Mouse (Mus musculus) layer of hippocampus, adult 2 months (tissue): ENCODE results near the gene Zdhhc22. TPM values are rescaled to one million over a fixed set of nuclear protein-coding genes. Genes with fewer than 3 reads are reported as not detected.

ENCODE experiments used
- DNase-seq, 2 experiments: peaks; one replicate each; pipeline ENCODE4 v3.0.0; 2022; ENCODE audit warnings: low spot score in 2 of 2
- H3K27ac ChIP-seq: fragments of 200-600 bp; 2 replicates; pipeline ENCODE4 v1.8.1; 2022
- H3K4me3 ChIP-seq: fragments of 200-600 bp; 2 replicates; pipeline ENCODE4 v1.8.1; 2022; ENCODE audit warnings: mild to moderate bottlenecking
- CTCF ChIP-seq: fragments of 200-600 bp; conservative IDR thresholded peaks from 2 replicates; pipeline ENCODE4 v1.8.1; 2022; ENCODE audit warnings: antibody characterized with exemption, mild to moderate bottlenecking, moderate library complexity
- total RNA-seq, 2 experiments: library from RNA; stranded (reverse); gene quantifications; 2 replicates each; pipeline ENCODE4 v1.2.3; 2021

The Zdhhc22 gene
- total RNA-seq, 2 experiments from 2014 or later = 8.6 to 9.0 TPM

DNA sequence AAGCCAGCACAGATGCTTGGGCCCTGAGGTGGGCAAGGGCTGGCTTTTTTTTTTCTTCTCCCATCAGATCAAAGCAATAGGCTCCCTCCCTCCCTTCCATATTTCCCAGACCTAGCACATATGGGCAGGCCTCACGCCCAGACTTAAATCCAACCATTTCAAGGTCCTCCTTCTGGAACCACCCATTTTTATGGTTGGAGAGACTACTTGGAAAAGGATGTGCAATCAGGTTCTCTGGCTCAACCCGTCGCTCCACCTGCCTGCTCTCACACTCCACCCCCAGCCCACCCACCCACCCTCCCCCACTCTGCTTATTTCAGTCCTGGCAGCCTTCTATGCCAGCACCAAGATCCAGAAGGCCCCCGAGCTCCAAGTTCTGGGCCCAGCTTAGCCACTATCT lies 3.7 kb downstream of the Zdhhc22 start:
- H3K4me3 ChIP-seq = no peak overlapping the region
- no peak for DNase-seq
- TF ChIP-seq CTCF = no peak
- no peak overlapping the region for H3K27ac ChIP-seq

DNA sequence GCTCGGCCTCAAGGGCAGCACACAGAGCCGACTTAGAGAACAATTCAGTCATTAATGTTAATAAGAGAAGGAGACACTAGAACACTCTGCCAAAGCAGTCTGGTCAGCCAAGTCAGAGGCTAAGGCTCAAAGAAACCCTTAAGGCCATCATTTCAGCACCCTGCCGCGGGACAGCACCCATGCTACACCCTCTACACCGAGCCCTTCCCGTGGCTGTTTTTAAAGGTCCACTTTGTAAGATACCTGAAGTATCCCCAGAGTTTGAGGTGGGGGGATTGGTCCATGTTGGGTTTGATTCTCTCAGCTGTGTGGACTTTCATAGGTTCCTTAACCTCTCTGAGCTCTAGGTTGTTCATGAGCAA lies 6.1 kb downstream of the Zdhhc22 start:
- no peak overlapping the region for H3K4me3 ChIP-seq
- no peak overlapping the region for H3K27ac ChIP-seq
- TF ChIP-seq CTCF = no peak
- DNase-seq = no peak

DNA sequence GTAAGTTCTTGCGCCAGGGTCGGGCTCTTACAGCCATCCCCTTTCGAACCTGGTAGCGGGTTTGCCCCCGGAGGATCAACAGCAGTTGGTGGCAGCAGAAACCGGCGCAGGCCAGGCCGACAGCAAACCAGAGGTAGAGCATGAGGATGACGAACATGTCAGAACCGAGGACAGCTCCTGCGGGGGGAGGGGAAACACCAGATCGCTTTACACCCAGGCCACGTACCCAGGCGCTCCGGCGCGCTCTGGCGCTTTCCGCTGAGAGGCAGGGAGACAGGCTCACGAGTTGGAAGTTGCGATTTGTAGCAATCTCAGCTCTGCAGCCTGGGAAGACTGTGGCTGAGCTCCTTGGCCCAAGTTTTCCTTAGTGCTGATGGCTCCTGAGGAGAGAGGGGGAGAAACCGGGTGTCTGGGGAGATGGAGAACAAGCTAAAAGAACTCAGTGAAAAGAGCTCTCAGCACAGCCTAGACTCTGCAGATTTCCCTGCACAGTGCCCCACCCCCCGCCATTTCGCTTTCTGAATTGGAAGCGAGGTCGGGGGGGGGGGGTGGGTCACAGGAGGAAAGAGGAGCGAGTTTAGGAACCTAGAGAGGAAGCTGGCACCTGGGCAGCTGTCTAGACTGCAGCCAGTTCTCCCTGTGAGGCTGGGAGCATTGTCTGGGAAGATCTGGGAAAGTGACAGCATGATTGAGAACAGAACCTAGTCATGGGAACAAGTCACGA lies 6.6 kb downstream of the Zdhhc22 start:
- DNase-seq = peak; percentile 51 to 52
- Histone ChIP-seq H3K27ac (no peak overlapping the region), H3K4me3 (peak overlapping the region; percentile 15; the same call in 1 of the 2 replicates)
- no peak for TF ChIP-seq CTCF

DNA sequence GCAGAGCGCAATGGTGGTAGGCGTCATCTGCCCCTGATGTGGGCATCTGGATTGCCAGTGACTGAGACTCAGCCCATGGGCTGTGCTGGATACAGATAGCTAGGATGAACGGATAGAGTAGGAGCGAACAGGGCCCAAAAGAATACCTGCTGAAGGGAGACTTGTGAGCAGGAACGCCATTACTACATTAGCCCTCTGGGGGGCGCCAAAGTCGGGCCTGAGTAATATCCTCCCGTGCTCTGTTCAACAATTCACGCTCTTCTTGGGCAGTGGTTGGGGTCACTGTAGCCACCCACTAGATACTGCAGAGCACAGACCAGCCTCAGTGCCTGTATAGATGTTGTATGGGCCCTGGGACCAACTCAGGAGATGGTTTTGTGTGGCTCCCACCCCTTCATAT lies 9.1 kb downstream of the Zdhhc22 start:
- peak; percentile 83 for TF ChIP-seq CTCF
- no peak overlapping the region for H3K27ac ChIP-seq
- H3K4me3 ChIP-seq = no peak overlapping the region
- DNase-seq = peak in 1 of 2 experiments; percentile 56

DNA sequence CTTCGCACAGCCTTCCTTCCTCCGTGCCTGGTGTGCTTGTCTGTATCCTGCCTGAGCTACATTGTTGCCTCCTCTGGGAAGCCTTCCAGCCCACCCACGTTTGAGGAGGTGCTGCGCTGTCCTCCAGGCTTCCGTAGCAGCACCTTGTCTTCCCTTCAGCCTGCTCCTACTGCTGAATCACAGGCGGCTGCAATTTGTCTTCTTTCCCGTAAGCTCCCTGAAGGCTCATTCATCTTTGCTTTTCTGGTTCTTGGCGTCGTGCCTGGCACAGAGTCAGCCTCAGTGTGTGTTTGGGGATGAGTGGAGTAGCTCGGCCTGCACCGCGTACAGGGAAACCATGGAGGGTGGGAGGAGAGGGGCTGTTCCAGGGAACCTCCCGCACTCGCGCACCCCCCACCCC lies 12.4 kb downstream of the Zdhhc22 start:
- no peak overlapping the region for H3K4me3 ChIP-seq
- peak; percentile 62 to 78 for DNase-seq
- TF ChIP-seq CTCF = no peak
- no peak overlapping the region for H3K27ac ChIP-seq

DNA sequence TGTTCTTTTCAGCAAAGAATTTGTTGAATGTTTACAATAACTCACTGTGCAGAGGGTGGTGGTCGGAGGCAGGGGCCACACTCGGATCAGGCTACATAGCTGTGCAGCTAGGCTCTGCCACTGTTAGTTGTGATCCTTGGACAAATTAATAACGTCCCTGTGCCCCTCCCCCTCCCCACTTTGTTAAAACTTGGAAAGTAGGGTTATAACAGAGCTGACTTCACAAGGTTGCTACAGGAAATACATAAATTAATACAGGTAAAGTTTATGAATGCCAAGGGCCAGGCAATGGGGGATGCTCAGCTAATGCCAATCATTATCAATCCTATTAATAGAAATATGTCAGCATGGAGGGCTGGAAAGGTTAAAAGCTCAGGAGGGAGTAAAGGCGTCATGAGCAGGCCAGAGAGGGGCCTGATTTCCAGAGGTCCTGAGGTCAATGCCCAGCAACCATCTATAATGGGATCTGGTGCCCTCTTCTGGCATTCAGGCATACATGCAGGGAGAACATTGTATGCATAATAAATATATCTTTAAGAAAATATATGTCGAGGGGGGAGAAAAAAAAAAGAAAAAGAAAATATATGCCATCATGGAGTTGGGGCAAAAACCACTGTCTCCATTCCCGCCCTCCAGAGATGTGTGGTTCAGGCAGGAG lies 13.6 kb downstream of the Zdhhc22 start:
- no peak for DNase-seq
- TF ChIP-seq CTCF = peak; percentile 70
- Histone ChIP-seq H3K27ac (no peak overlapping the region), H3K4me3 (no peak overlapping the region)

DNA sequence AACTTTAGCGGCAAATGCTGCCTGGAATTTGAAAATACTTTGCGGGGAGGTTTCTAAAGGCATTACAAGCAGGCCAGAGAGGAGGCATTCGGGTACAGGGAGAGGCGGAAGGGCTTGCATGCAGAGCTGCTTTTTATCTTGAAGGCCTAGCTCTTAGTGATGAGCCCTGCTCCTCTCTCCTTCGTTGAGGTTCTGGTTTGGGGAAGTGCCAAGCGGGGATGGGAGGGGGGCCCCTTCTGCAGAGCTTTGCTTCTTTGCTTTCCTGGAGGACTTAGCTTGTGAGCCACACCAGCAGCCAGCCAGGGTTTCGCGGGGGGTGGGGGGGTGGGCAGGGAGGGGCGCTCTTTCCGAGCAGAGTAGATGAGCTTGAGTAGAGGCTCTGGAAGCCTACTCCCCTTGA lies 14.5 kb downstream of the Zdhhc22 start:
- DNase-seq = no peak
- Histone ChIP-seq H3K27ac (no peak overlapping the region), H3K4me3 (no peak overlapping the region)
- no peak for TF ChIP-seq CTCF

DNA sequence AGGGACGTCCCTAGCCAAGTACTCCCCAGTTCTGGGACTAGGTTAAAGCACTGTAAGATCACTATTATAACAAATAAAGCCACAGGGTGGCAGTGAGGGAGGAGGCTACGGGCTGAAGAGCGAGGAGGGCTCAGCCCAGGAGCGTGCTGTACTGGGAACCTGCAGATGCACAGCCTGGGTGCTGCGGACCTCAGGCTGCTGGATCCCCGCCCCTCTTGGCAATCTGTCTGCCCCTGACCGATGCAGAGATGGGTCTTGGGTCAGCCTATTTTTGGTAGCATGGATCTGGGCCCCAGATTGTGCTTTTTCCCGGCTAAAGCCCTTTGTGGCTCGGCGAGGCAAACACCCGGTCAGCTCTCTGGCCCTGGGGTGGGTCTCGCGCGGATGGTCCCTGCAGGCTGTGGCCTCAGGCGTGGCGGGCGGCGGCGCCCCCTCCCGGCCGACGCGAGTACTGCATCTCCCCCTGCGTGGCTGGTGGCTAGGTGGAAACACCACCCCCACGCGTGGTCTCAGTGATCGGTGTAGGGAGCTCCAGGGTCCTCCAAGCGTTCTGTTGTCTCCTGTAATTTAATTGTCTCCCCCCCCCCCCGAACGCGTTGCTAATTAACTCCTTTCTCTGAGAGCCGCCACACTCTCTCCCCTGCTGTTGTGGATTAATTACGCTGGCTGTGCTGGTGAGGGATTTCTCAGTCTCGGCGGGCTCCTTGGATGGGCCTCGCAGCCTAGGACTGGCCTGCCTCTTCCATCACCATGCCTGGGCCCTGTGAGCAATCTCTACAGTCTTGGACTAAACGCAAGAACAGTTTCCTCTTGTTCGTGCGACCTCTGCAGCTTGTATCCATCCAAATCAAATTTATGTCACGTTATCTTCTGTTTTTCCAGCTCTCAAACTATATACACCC lies 15.6 kb downstream of the Zdhhc22 start:
- peak overlapping the region; percentile 55 for H3K4me3 ChIP-seq
- DNase-seq = peak in 1 of 2 experiments; percentile 84
- H3K27ac ChIP-seq = peak overlapping the region; percentile 68
- peak; percentile 93 for TF ChIP-seq CTCF

DNA sequence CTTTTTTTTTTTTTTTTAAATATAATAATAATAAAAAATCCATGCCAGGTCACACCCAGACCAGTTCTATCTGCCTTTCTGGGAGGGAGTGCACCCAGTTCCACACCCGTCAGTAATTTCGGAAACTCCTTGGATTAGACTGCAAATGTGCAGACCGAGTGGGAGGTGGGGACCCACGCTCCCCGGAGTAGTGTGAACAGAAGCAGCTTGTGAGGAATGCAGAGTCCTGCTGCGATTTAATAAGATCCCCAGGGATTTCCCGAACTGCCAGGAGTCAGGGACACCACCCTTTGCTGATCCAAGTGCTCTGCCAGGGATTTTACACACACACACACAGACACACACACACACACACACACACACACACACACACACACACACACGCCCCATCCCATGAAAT lies 16.5 kb downstream of the Zdhhc22 start:
- Histone ChIP-seq H3K4me3 (no peak overlapping the region), H3K27ac (no peak overlapping the region)
- DNase-seq = peak; percentile 50 to 55
- no peak for TF ChIP-seq CTCF

DNA sequence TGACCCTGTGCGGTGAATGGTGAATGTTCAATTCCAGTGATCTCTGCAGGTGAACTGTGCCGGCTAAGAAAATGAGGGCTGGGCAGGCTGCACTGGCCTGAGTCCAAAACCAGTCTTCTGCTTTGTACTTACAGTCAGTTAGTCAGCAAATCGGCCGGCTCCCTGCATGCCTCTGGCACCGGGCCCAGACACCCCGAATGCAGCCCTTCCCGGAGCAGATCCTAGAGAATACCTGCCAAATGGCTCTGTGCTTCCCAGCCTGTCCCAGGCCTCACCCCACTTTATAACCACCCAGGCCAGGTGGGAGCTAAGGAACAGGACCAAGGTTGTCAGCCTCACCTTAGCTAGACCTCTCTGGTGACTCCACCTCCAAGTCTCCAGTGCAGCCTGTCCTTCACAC lies 17.0 kb downstream of the Zdhhc22 start:
- TF ChIP-seq CTCF = no peak
- DNase-seq = peak in 1 of 2 experiments; percentile 57
- Histone ChIP-seq H3K27ac (0 out of 2 replicates have a peak overlapping the region, but pooled peaks have one; percentile 4), H3K4me3 (no peak overlapping the region)

DNA sequence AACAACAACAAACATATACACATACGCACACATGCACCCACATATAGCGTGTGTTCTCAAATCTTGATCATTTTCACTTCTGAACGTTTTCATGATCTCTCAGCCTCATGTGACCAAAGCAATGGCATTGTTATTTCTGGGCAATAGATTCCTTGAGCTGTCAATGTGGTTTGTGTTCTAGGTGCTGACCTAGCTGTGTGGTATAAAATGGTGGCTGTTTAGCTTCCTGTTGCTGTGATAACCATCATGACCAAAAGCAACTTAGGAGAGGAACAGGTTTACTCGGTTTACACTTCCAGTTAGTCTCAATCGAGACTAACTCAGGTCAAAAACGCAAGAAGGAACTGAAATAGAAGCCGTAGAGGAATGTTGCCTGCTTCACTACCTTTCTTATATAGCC lies 19.1 kb downstream of the Zdhhc22 start:
- no peak for DNase-seq
- TF ChIP-seq CTCF = no peak
- H3K27ac ChIP-seq = no peak overlapping the region
- H3K4me3 ChIP-seq = no peak overlapping the region

DNA sequence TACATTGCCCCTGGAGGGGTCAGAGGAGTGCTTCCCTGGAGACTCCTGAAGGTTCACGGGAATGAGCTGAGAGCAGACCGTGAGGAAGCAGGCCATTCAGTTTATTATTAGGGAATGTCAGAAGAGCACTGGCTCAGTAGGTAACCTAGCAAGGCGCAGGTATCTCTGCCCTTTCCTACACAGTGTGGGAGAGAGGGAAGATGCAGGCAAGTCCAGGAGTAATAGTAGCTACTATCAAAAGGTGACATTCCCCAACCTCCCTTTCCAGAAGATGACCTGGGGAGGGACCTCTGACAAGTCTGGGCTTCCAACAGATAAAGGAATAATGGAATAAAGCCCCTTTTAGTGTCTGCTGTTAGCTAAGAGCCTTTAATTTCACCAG lies 21.0 kb downstream of the Zdhhc22 start:
- H3K27ac ChIP-seq = peak overlapping the region; percentile 75
- no peak for DNase-seq
- H3K4me3 ChIP-seq = no peak overlapping the region
- no peak for TF ChIP-seq CTCF
